Mouse (Mus musculus) NIH3T3 (cell line): ENCODE measurements at regions not wholly inside any gene's neighbourhood (a gene's known extent, or its start where the extent isn't known, plus 50 kb on each side); places are given as distances from the start of the nearest gene placed in this dataset.

Source experiments
- DNase-seq: peaks from one replicate; pipeline ENCODE4 v3.0.0-alpha.2; 2012; ENCODE audit warnings: low read depth

- DNase-seq = no peak
Observed at GRCm38 (mm10) chr13:72023666-72024065, 60.1 kb upstream of the Irx1 start.

DNA sequence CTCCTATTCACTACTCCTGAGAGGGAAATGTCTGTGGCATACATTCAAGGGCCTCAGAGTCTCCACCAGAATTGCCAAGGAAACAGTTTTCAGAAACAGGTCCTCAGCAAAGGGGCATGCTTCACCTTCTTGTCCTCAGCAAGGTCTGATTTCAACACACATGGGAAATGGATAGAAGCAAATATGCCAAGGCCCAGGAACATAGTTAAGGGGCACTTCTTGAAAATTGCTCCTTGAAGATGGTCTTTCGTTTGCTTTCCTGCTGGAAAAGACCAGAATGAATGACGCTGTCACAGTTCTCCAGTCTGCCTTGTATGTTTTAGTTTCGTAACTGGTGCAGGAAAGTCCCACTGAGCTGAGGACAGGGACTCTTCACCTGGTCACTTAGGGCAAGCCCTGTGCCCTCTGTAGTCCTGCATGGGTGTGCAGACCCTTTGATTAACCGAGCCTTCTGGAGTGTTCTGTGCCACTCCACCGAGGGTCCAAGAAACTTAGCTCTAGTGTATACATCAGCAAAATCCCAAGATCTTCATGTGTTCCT is 80.5 kb upstream of the Irx1 start:
- no peak for DNase-seq

DNA sequence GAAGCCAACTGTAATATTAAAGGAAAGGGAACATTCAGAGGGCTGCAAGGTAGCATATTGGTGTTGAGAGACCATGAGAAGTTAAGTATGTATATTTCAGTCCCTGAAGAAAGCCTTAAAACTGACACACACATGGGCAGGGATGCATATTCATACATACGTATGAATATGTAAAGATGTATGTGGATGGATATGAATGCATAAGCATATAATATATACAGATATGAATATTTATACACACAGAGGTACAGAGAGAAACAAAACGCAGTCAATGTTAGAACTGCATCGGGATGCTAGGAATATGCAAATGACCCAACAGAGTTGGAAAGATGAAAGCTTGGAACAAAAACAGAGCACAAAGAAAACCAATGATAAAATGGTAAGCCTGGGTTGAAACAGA is 92.9 kb upstream of the Irx1 start:
- DNase-seq = no peak

- DNase-seq = no peak
Observed at GRCm38 (mm10) chr13:72061659-72062058, 98.1 kb upstream of the Irx1 start.

- DNase-seq = no peak
Observed at GRCm38 (mm10) chr13:72063278-72063761, 99.8 kb upstream of the Irx1 start.

GRCm38 (mm10) chr13:72096585-72096984 is 133.1 kb upstream of the Irx1 start:
- DNase-seq = no peak

DNA sequence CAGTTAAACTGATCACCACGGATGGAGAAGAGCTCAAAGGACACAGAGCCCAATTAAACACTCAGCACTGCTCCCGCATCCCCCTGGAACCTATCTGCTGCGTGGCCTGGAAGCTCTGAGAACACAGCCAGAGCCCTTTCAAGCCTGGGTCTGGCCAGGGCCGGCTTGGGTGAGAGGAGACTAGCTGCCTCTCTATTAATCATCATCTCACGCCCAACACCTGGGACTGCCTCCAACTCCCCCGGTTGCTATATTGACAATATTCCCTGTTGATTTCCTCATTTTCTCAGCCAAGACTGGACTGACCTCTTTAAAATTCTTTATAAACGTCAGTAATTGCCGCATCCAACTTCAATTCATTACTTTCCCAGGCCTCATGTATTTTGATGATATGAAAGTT is 133.7 kb upstream of the Irx1 start:
- DNase-seq = no peak

GRCm38 (mm10) chr13:72097811-72098210 is 134.3 kb upstream of the Irx1 start:
- DNase-seq = no peak

- DNase-seq = peak; percentile 16
Observed at GRCm38 (mm10) chr13:72100741-72101140, 137.2 kb upstream of the Irx1 start.

GRCm38 (mm10) chr13:72108666-72109065 is 145.1 kb upstream of the Irx1 start:
- no peak for DNase-seq

- DNase-seq = no peak
Observed at GRCm38 (mm10) chr13:72113942-72114341, 150.4 kb upstream of the Irx1 start.

- no peak for DNase-seq
Observed at GRCm38 (mm10) chr13:72114776-72115663, 151.5 kb upstream of the Irx1 start.

- DNase-seq = no peak
Observed at GRCm38 (mm10) chr13:72120467-72120866, 156.9 kb upstream of the Irx1 start.

GRCm38 (mm10) chr13:72120911-72121553 is 157.5 kb upstream of the Irx1 start:
- no peak for DNase-seq

DNA sequence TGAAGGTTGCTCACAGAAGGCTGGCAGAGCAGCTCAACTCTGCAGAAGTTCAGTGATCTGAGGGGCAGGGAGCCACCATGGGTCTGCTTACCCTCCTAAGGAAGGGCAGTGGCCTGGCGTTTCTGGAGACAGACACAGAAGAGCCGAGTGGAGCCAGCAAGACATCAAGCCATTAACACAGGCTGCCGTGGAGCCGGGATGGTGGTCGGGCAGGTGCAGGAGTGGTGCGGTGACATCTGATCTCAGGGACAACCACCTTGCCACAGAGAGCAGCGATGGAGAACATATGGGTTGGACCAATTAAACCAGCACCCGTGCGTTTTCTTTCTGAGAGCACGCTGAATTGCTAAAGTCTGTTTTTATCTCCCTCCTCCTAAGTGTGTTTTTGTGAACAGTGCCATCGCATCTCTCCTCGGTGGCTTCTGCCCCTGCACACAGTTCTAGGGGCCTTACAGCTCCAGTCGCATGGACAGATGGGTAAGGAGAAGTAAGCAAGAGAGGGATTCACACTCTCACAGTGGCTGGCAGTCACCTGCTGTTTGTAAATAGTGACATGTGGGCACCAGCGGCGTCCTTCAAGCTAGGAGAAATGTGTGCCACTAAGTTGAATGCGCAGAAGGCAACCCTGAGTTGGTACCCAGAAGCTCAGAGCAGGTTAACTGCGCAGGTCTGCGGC is 158.2 kb upstream of the Irx1 start:
- no peak for DNase-seq

DNA sequence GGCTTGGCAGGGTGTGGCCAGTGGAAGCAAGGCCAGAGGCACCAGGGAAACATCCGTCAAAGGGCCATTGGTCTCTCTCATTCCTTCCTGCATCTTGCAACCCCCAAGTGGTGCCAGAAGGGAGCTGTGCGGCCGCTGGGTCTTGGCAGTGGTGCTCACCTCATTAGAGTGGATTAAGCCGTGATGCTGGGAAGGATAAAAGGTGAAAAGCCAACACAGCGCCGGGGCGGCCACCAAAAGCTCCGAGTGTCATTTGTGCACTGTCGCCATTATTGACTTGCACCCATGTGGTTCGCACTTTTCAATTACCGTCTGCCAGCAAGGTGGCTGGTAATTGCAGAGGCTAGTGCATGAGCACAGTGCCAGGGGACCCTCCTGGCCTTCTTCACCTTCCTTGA is 158.7 kb upstream of the Irx1 start:
- no peak for DNase-seq

- DNase-seq = no peak
Observed at GRCm38 (mm10) chr13:72128306-72128705, 164.8 kb upstream of the Irx1 start.

- no peak for DNase-seq
Observed at GRCm38 (mm10) chr13:72131341-72131740, 167.8 kb upstream of the Irx1 start.

- DNase-seq = no peak
Observed at GRCm38 (mm10) chr13:72134101-72134768, 170.7 kb upstream of the Irx1 start.

- peak; percentile 5 for DNase-seq
Observed at GRCm38 (mm10) chr13:72166225-72166624, 202.7 kb upstream of the Irx1 start.

DNA sequence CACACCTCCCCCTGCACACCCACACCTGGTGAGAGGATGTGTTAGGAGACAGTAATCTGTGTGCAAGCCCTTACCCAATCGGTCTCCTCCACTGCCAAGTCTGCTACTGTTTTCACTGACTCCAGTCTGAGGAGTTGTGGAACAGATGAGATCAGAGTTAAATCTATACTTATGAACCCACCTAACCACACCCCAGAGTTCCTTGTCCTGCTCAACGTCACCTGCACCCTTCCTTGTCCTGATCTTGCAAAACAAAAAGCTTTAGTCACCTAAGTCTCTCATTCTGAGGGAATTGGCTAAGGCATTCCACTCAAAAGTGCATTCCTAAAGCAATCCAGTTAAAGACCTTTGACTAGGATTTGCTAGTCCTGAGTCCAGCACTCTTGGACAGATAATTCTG is 203.9 kb upstream of the Irx1 start:
- DNase-seq = no peak

- DNase-seq = no peak
Observed at GRCm38 (mm10) chr13:72183636-72184035, 220.1 kb upstream of the Irx1 start.
